Mouse (Mus musculus) liver, embryonic 14.5 days (tissue): ENCODE data around the gene Poldip2.

Experiments
- CTCF ChIP-seq: IDR thresholded peaks from 2 replicates; pipeline ENCODE4 v1.5.1; 2016; ENCODE audit warnings: antibody characterized with exemption, low read depth, control low read depth
- EP300 ChIP-seq: IDR thresholded peaks from 2 replicates; pipeline ENCODE4 v1.6.1; 2016; ENCODE audit warnings: antibody characterized with exemption, low read depth

DNA sequence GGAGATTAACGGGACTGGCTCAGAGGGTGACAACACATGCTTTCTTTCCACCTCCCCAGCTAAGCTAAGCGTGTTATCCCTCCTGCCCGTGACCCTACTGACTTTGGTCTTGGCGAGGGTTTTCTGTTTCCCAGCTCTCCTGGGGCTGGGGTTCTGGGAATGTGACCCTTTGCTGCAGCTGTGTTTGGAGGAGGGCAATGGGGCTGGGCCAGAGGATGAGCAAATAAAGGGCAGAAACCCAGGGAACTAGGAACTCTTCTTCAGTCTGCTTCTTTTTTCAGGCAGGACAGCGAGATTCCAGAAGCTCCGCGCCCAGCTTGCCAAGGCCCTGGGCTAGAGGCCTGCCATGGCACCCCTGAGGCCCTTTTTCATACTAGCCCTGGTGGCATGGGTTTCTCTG, 13.0 kb upstream of the Poldip2 start, which contains the start of gene Vtn:
- no peak for TF ChIP-seq CTCF
- no peak for TF ChIP-seq EP300
